Mouse (Mus musculus): Measurements from ENCODE around the gene Aldh3a2.
"Not testable (repeated sequence)": the region's sequence is repeated elsewhere in the genome, so short reads cannot be mapped to it uniquely, and the experiment has no call there.

The Aldh3a2 gene

GRCm38 (mm10) chr11:61215936-61216335, 51.3 kb downstream of the Aldh3a2 start:
- in situ Hi-C loops (cut with MboI), result no loop called here

- in situ Hi-C loops (cut with MboI), result no loop called here
Measured at GRCm38 (mm10) chr11:61212102-61212501, 55.2 kb downstream of the Aldh3a2 start.

- in situ Hi-C loops (cut with MboI), result no loop called here
Measured at GRCm38 (mm10) chr11:61208316-61208715, 58.9 kb downstream of the Aldh3a2 start.

- in situ Hi-C loops (cut with MboI), result no loop called here
Measured at GRCm38 (mm10) chr11:61207487-61208246, 59.6 kb downstream of the Aldh3a2 start, which contains the start of gene Aldh3a1. Aldh3a1 (plus strand) TSS chr11:61207537.

- in situ Hi-C loops (cut with MboI), result no loop called here
Measured at GRCm38 (mm10) chr11:61206136-61206535, 61.1 kb downstream of the Aldh3a2 start.

- in situ Hi-C loops (cut with MboI), result no loop called here
Measured at GRCm38 (mm10) chr11:61205167-61205950, 61.9 kb downstream of the Aldh3a2 start.

GRCm38 (mm10) chr11:61202810-61203209, 64.5 kb downstream of the Aldh3a2 start:
- in situ Hi-C loops (cut with MboI), result no loop called here

- in situ Hi-C loops (cut with MboI), result no loop called here
Measured at GRCm38 (mm10) chr11:61202186-61202585, 65.1 kb downstream of the Aldh3a2 start.

- in situ Hi-C loops (cut with MboI), result no loop called here
Measured at GRCm38 (mm10) chr11:61199620-61200362, 67.5 kb downstream of the Aldh3a2 start.

GRCm38 (mm10) chr11:61197935-61198334, 69.3 kb downstream of the Aldh3a2 start:
- in situ Hi-C loops (cut with MboI), result no loop called here

- in situ Hi-C loops (cut with MboI), result no loop called here
Measured at GRCm38 (mm10) chr11:61196616-61197353, 70.5 kb downstream of the Aldh3a2 start.

GRCm38 (mm10) chr11:61193392-61193791, 73.9 kb downstream of the Aldh3a2 start:
- in situ Hi-C loops (cut with MboI), result no loop called here

GRCm38 (mm10) chr11:61192779-61193178, 74.5 kb downstream of the Aldh3a2 start:
- in situ Hi-C loops (cut with MboI), result no loop called here

GRCm38 (mm10) chr11:61192123-61192522, 75.1 kb downstream of the Aldh3a2 start:
- in situ Hi-C loops (cut with MboI), result not testable (repeated sequence)

GRCm38 (mm10) chr11:61190776-61191175, 76.5 kb downstream of the Aldh3a2 start:
- in situ Hi-C loops (cut with MboI), result no loop called here

- in situ Hi-C loops (cut with MboI), result no loop called here
Measured at GRCm38 (mm10) chr11:61183820-61184219, 83.4 kb downstream of the Aldh3a2 start.

GRCm38 (mm10) chr11:61181624-61182023, 85.6 kb downstream of the Aldh3a2 start:
- in situ Hi-C loops (cut with MboI), result no loop called here

- in situ Hi-C loops (cut with MboI), result no loop called here
Measured at GRCm38 (mm10) chr11:61180361-61180760, 86.9 kb downstream of the Aldh3a2 start.

GRCm38 (mm10) chr11:61176321-61176720, 90.9 kb downstream of the Aldh3a2 start:
- in situ Hi-C loops (cut with MboI), result no loop called here

GRCm38 (mm10) chr11:61175778-61176177, 91.5 kb downstream of the Aldh3a2 start:
- in situ Hi-C loops (cut with MboI), result no loop called here

- in situ Hi-C loops (cut with MboI), result no loop called here
Measured at GRCm38 (mm10) chr11:61174821-61175658, 92.2 kb downstream of the Aldh3a2 start, which contains the start of gene Usp22. Usp22 (minus strand) TSS chr11:61175055.

Measured in mature B cell (primary cell).